Mouse (Mus musculus) brain, embryonic 14.5 days (tissue): Measurements from ENCODE around the gene Nudcd3.

ENCODE experiments used
- CTCF ChIP-seq: fragments of 200-500 bp; IDR thresholded peaks from 2 replicates; pipeline ENCODE4 v1.5.1; 2012; ENCODE audit warnings: inconsistent platforms, mild to moderate bottlenecking, moderate library complexity, borderline replicate concordance; ENCODE audit not compliant: insufficient read depth, insufficient read length; ENCODE audit errors: extremely low read depth
- POLR2A ChIP-seq: fragments of 200-500 bp; IDR thresholded peaks from 2 replicates; pipeline ENCODE4 v1.6.1; 2012; ENCODE audit warnings: mild to moderate bottlenecking, inconsistent platforms, borderline replicate concordance; ENCODE audit not compliant: poor library complexity, insufficient read depth, insufficient read length, severe bottlenecking; ENCODE audit errors: extremely low read depth

DNA sequence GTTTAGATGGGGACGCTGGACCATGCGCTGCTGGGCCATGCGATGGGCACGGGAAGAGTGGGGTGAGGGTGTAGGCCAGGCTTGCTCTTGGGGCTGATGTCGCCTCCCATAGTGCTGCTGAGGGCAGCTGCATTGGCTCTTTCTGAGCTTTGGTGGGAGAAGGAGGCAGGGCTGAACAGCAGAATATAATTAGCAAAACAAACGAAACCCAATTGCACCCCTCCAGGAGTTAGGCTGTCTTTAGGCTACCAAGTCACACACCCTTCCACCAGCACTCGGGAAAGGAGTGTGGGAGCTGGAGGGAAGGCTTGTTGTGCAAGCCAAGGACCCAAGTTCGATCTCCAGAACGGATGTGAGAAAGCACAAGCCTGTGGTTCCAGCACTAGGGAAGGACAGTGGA, 133.1 kb downstream of the Nudcd3 start:
- TF ChIP-seq CTCF (no peak), POLR2A (no peak)
